Mouse (Mus musculus) CH12.LX (cell line): ENCODE data around the gene Cd59a. TPM values are rescaled to one million over a fixed set of nuclear protein-coding genes. Genes with fewer than 3 reads are reported as not detected.

Experiments
- DNase-seq: peaks from one replicate; pipeline ENCODE4 v3.0.0-alpha.2; 2013; ENCODE audit errors: extremely low read depth
- H3K27ac ChIP-seq: 2 replicates; pipeline ENCODE4 v1.5.1; 2012; ENCODE audit warnings: low read depth, mild to moderate bottlenecking, control low read depth, moderate library complexity; ENCODE audit not compliant: insufficient read depth
- H3K27me3 ChIP-seq: replicated peaks from 2 replicates; pipeline ENCODE3; 2012; ENCODE audit warnings: inconsistent platforms
- H3K36me3 ChIP-seq, 2 experiments: replicated peaks in 1 of 2; 2 replicates each; pipeline versions ENCODE3 to v1.6.1; 2012; ENCODE audit warnings: inconsistent platforms in 1 of 2, low read length in 1 of 2, mild to moderate bottlenecking in 1 of 2, mixed read lengths in 1 of 2, moderate library complexity in 1 of 2; ENCODE audit not compliant: control insufficient read depth in 1 of 2, insufficient read depth in 1 of 2
- H3K4me1 ChIP-seq, 2 experiments: 2 replicates each; pipeline ENCODE4 v1.6.1; 2012; ENCODE audit warnings: inconsistent platforms in 1 of 2, moderate library complexity in 1 of 2; ENCODE audit not compliant: insufficient read depth in 2 of 2, control insufficient read depth in 1 of 2
- H3K4me2 ChIP-seq: 2 replicates; pipeline ENCODE4 v1.6.1; 2012; ENCODE audit warnings: low read depth, mild to moderate bottlenecking, control low read depth; ENCODE audit not compliant: poor library complexity, insufficient read depth, severe bottlenecking
- H3K4me3 ChIP-seq, 3 experiments: fragments of 150-350 bp in 1 of 3; sonication (generic) in 1 of 3; replicated peaks in 1 of 3; 2 replicates each; pipeline versions ENCODE3 to v1.5.1; 2011 to 2012; ENCODE audit warnings: low read depth in 2 of 3, low read length in 2 of 3, mild to moderate bottlenecking in 2 of 3, moderate library complexity in 2 of 3, control low read depth in 1 of 3, improper control_type of control experiment in 1 of 3, inconsistent platforms in 1 of 3, mixed read lengths in 1 of 3; ENCODE audit not compliant: poor library complexity in 1 of 3
- H3K79me2 ChIP-seq: replicated peaks from 2 replicates; pipeline ENCODE4 v1.6.1; 2012; ENCODE audit warnings: mild to moderate bottlenecking, moderate library complexity; ENCODE audit not compliant: control insufficient read depth, poor library complexity, insufficient read depth, severe bottlenecking; ENCODE audit errors: extremely low read depth
- H3K9ac ChIP-seq: 2 replicates; pipeline ENCODE4 v1.6.1; 2012; ENCODE audit warnings: low read depth, mild to moderate bottlenecking, control low read depth, moderate library complexity; ENCODE audit not compliant: insufficient read depth
- H3K9me3 ChIP-seq: replicated peaks from 2 replicates; pipeline ENCODE3; 2012; ENCODE audit warnings: low read length, inconsistent platforms, mixed read lengths
- BHLHE40 ChIP-seq: IDR thresholded peaks from 2 replicates; pipeline ENCODE4 v1.6.1; 2011; ENCODE audit warnings: mild to moderate bottlenecking, low read depth, low read length, improper control_type of control experiment
- CHD1 ChIP-seq: IDR thresholded peaks from 2 replicates; pipeline ENCODE4 v1.6.1; 2012; ENCODE audit warnings: low read depth, low read length, improper control_type of control experiment, inconsistent platforms
- CHD2 ChIP-seq: IDR thresholded peaks from 2 replicates; pipeline ENCODE4 v1.6.1; 2011; ENCODE audit warnings: low read length, improper control_type of control experiment
- CTCF ChIP-seq, 2 experiments: IDR thresholded peaks in 1 of 2; conservative IDR thresholded peaks in 1 of 2; 2 replicates each; pipeline ENCODE4 v1.5.1; 2011 to 2012; ENCODE audit warnings: low read depth in 2 of 2, low read length in 2 of 2, improper control_type of control experiment in 1 of 2, inconsistent platforms in 1 of 2, mild to moderate bottlenecking in 1 of 2, moderate library complexity in 1 of 2
- E2F4 ChIP-seq: IDR thresholded peaks from 2 replicates; pipeline ENCODE4 v1.6.1; 2011; ENCODE audit warnings: low read depth, low read length, improper control_type of control experiment; ENCODE audit not compliant: insufficient replicate concordance
- ELF1 ChIP-seq: IDR thresholded peaks from 2 replicates; pipeline ENCODE4 v1.6.1; 2014; ENCODE audit warnings: low read depth, mild to moderate bottlenecking, inconsistent platforms, low read length, improper control_type of control experiment
- EP300 ChIP-seq: IDR thresholded peaks from 2 replicates; pipeline ENCODE4 v1.6.1; 2011; ENCODE audit warnings: low read length, improper control_type of control experiment
- ETS1 ChIP-seq: conservative IDR thresholded peaks from 2 replicates; pipeline ENCODE4 v1.6.1; 2012; ENCODE audit warnings: low read depth, mild to moderate bottlenecking, inconsistent platforms, low read length, improper control_type of control experiment, moderate library complexity
- GABPA ChIP-seq: IDR thresholded peaks from 2 replicates; pipeline ENCODE4 v1.6.1; 2012; ENCODE audit warnings: low read depth, low read length, improper control_type of control experiment, inconsistent platforms; ENCODE audit not compliant: insufficient replicate concordance
- HCFC1 ChIP-seq: IDR thresholded peaks from 2 replicates; pipeline ENCODE4 v1.6.1; 2012; ENCODE audit warnings: low read depth, mild to moderate bottlenecking, inconsistent platforms, low read length, improper control_type of control experiment
- IRF4 ChIP-seq: IDR thresholded peaks from 2 replicates; pipeline ENCODE4 v1.6.1; 2014; ENCODE audit warnings: low read depth, mild to moderate bottlenecking, inconsistent platforms, low read length, improper control_type of control experiment
- KAT2A ChIP-seq: IDR thresholded peaks from 2 replicates; pipeline ENCODE4 v1.6.1; 2012; ENCODE audit warnings: low read length, improper control_type of control experiment, inconsistent platforms; ENCODE audit not compliant: insufficient replicate concordance
- MAX ChIP-seq: IDR thresholded peaks from 2 replicates; pipeline ENCODE4 v1.6.1; 2011; ENCODE audit warnings: low read length, improper control_type of control experiment
- MXI1 ChIP-seq: IDR thresholded peaks from 2 replicates; pipeline ENCODE4 v1.6.1; 2011; ENCODE audit warnings: mild to moderate bottlenecking, low read depth, low read length, improper control_type of control experiment
- MYC ChIP-seq: IDR thresholded peaks from 2 replicates; pipeline ENCODE4 v1.6.1; 2011; ENCODE audit warnings: low read depth, mild to moderate bottlenecking, improper control_type of control experiment, low read length
- NELFE ChIP-seq: IDR thresholded peaks from 2 replicates; pipeline ENCODE4 v1.6.1; 2011; ENCODE audit warnings: low read depth, low read length, improper control_type of control experiment
- NRF1 ChIP-seq: IDR thresholded peaks from 2 replicates; pipeline ENCODE4 v1.6.1; 2014; ENCODE audit warnings: low read depth, mild to moderate bottlenecking, inconsistent platforms, low read length, improper control_type of control experiment, moderate library complexity
- RAD21 ChIP-seq: IDR thresholded peaks from 2 replicates; pipeline ENCODE4 v1.6.1; 2011; ENCODE audit warnings: low read depth, mild to moderate bottlenecking, low read length, improper control_type of control experiment, moderate library complexity
- SIN3A ChIP-seq: IDR thresholded peaks from 2 replicates; pipeline ENCODE4 v1.6.1; 2012; ENCODE audit warnings: low read length, improper control_type of control experiment, inconsistent platforms
- SMC3 ChIP-seq: IDR thresholded peaks from 2 replicates; pipeline ENCODE4 v1.6.1; 2011; ENCODE audit warnings: low read depth, low read length, improper control_type of control experiment
- TBP ChIP-seq: conservative IDR thresholded peaks from 2 replicates; pipeline ENCODE4 v1.6.1; 2011; ENCODE audit warnings: low read depth, low read length, improper control_type of control experiment
- UBTF ChIP-seq: IDR thresholded peaks from 2 replicates; pipeline ENCODE4 v1.6.1; 2012; ENCODE audit warnings: low read depth, mild to moderate bottlenecking, inconsistent platforms, low read length, improper control_type of control experiment, moderate library complexity
- USF1 ChIP-seq: IDR thresholded peaks from 2 replicates; pipeline ENCODE4 v1.6.1; 2014; ENCODE audit warnings: low read depth, mild to moderate bottlenecking, inconsistent platforms, low read length, improper control_type of control experiment
- ZC3H11A ChIP-seq: IDR thresholded peaks from 2 replicates; pipeline ENCODE4 v1.6.1; 2012; ENCODE audit warnings: low read depth, mild to moderate bottlenecking, inconsistent platforms, low read length, improper control_type of control experiment
- ZMIZ1 ChIP-seq: IDR thresholded peaks from 2 replicates; pipeline ENCODE4 v1.6.1; 2012; ENCODE audit warnings: low read depth, mild to moderate bottlenecking, inconsistent platforms, low read length, improper control_type of control experiment
- ZNF384 ChIP-seq: IDR thresholded peaks from 2 replicates; pipeline ENCODE4 v1.6.1; 2012; ENCODE audit warnings: low read depth, low read length, improper control_type of control experiment, inconsistent platforms
- dilution Hi-C: fragments of 300-500 bp; cut with MboI; formaldehyde crosslinking; loops from 2 replicates; pipeline ENCODE4 v1.14.3; 2020; ENCODE audit warnings: low sequenced_read_pairs; ENCODE audit not compliant: extremely low pct_unique_long_range_greater_than_20kb, extremely low pct_ligation_motif_present
- in situ Hi-C: fragments of 300-500 bp; cut with MboI; formaldehyde crosslinking; loops from 3 replicates; pipeline ENCODE4 v1.14.3; 2019; ENCODE audit warnings: low sequenced_read_pairs, low pct_ligation_motif_present, low pct_unique_long_range_greater_than_20kb, mixed read lengths
- polyA plus RNA-seq: library from polyadenylated mRNA; unstranded; fragments of >175 nt; gene quantifications from 2 replicates; pipeline ENCODE4 v1.2.1, GENCODE M21; 2012; ENCODE audit warnings: low read depth; ENCODE audit not compliant: insufficient read length
- total RNA-seq, 2 experiments: library from RNA; depleted of rRNA; stranded (reverse); fragments of 300-350 nt in 1 of 2; fragments of >200 nt in 1 of 2; gene quantifications; 2 replicates each; pipeline ENCODE4 v1.2.3; 2012 to 2014

Gene Cd59a
- total and polyA plus RNA-seq, 3 experiments, result 4.5 to 6.6 (median 4.8) TPM

GRCm38 (mm10) chr2:104099231-104099585 is 3.6 kb downstream of the Cd59a start:
- H3K79me2 ChIP-seq, result no peaks in the 10 kb centered on the region
- no peaks in the 10 kb centered on the region for H3K9me3 ChIP-seq
- H3K9ac ChIP-seq, result no peak overlapping the region
- no peak overlapping the region for H3K4me2 ChIP-seq
- dilution Hi-C loops (no loop called here), in situ Hi-C loops (no loop called here)
- peaks cover 0 to 9% of the 10 kb centered on the region in 2 experiments; a peak in 2 of 4 replicates for H3K4me1 ChIP-seq
- no peak for TF ChIP-seq GABPA
- TF ChIP-seq MAX, result no peak
- no peak for TF ChIP-seq SMC3
- no peak for TF ChIP-seq ZNF384
- no peak for TF ChIP-seq UBTF
- no peak for TF ChIP-seq ELF1
- no peak for TF ChIP-seq TBP
- TF ChIP-seq CHD2, result no peak
- TF ChIP-seq MXI1, result no peak
- TF ChIP-seq ZMIZ1, result no peak
- no peak for DNase-seq
- no peaks in the 10 kb centered on the region for H3K36me3 ChIP-seq
- no peak overlapping the region for H3K27ac ChIP-seq
- no peaks in the 10 kb centered on the region for H3K27me3 ChIP-seq
- no peak overlapping the region for H3K4me3 ChIP-seq

- Histone ChIP-seq H3K27ac (no peak overlapping the region), H3K9ac (no peak overlapping the region), H3K9me3 (no peaks in the 10 kb centered on the region), H3K36me3 (no peaks in the 10 kb centered on the region), H3K4me1 (peaks cover 0 to 9% of the 10 kb centered on the region in 2 experiments; a peak in 2 of 4 replicates), H3K79me2 (no peaks in the 10 kb centered on the region), H3K4me2 (no peak overlapping the region), H3K27me3 (no peaks in the 10 kb centered on the region), H3K4me3 (no peak overlapping the region)
- DNase-seq, result no peak
- dilution Hi-C loops (no loop called here), in situ Hi-C loops (no loop called here)
- TF ChIP-seq ELF1, result no peak
- TF ChIP-seq CHD1, result no peak
- no peak for TF ChIP-seq USF1
- no peak for TF ChIP-seq RAD21
- TF ChIP-seq BHLHE40, result no peak
- no peak for TF ChIP-seq ETS1
- no peak for TF ChIP-seq IRF4
- TF ChIP-seq EP300, result no peak
- no peak for TF ChIP-seq CTCF (conservative IDR thresholded peaks at IDR 0.05 in 1 of 2, IDR thresholded peaks at IDR 0.05 in 1 of 2; ENCODE audit: low read depth in 2 of 2, low read length in 2 of 2)
- no peak for TF ChIP-seq ZC3H11A
- TF ChIP-seq KAT2A, result no peak
- no peak for TF ChIP-seq NELFE
- no peak for TF ChIP-seq MYC
- TF ChIP-seq NRF1, result no peak
- no peak for TF ChIP-seq HCFC1
- TF ChIP-seq ZNF384, result no peak
- no peak for TF ChIP-seq SIN3A
- no peak for TF ChIP-seq MXI1
- no peak for TF ChIP-seq E2F4
Observed at GRCm38 (mm10) chr2:104099946-104100345, 4.3 kb downstream of the Cd59a start.
